Mouse (Mus musculus) embryonic facial prominence, embryonic 13.5 days (tissue): Measurements from ENCODE around the gene Arhgap1. TPM values are rescaled to one million over a fixed set of nuclear protein-coding genes. Genes with fewer than 3 reads are reported as not detected.

Experiments used
- ATAC-seq: fragments of 200-750 bp; cut with Nextera tagmentation; 2 replicates; pipeline ENCODE4 v1.8.0; 2017; ENCODE audit warnings: low read depth; ENCODE audit not compliant: insufficient number of reproducible peaks, insufficient read depth, low FRiP score, low TSS enrichment
- H3K27ac ChIP-seq: fragments of 300-500 bp; sonication (generic); 2 replicates; pipeline ENCODE4 v1.5.1; 2015; ENCODE audit warnings: moderate library complexity, mild to moderate bottlenecking, inconsistent platforms
- H3K27me3 ChIP-seq: fragments of 300-500 bp; sonication (generic); 2 replicates; pipeline ENCODE4 v1.6.1; 2015; ENCODE audit warnings: mild to moderate bottlenecking, inconsistent platforms
- H3K36me3 ChIP-seq: fragments of 300-500 bp; sonication (generic); 2 replicates; pipeline ENCODE4 v1.6.1; 2015; ENCODE audit warnings: mild to moderate bottlenecking, inconsistent platforms
- H3K4me1 ChIP-seq: fragments of 300-500 bp; sonication (generic); 2 replicates; pipeline ENCODE4 v1.6.1; 2015; ENCODE audit warnings: inconsistent platforms
- H3K4me2 ChIP-seq: fragments of 300-500 bp; sonication (generic); 2 replicates; pipeline ENCODE4 v1.6.1; 2015; ENCODE audit warnings: moderate library complexity, mild to moderate bottlenecking, inconsistent platforms
- H3K4me3 ChIP-seq: fragments of 300-500 bp; sonication (generic); 2 replicates; pipeline ENCODE4 v1.5.1; 2015; ENCODE audit warnings: mild to moderate bottlenecking, inconsistent platforms
- H3K9ac ChIP-seq: fragments of 300-500 bp; sonication (generic); 2 replicates; pipeline ENCODE4 v1.6.1; 2015; ENCODE audit warnings: mild to moderate bottlenecking, inconsistent platforms
- H3K9me3 ChIP-seq: fragments of 300-500 bp; sonication (generic); 2 replicates; pipeline ENCODE4 v1.6.1; 2016; ENCODE audit warnings: inconsistent platforms
- WGBS: fragments of 180-500 bp; shearing (Covaris S2); methylation state at CpG from one replicate; pipeline ENCODE4 v1.1.7; 2015; ENCODE audit warnings: mixed read lengths; 5-methylcytosine and 5-hydroxymethylcytosine counted together
- polyA plus RNA-seq: library from polyadenylated mRNA; unstranded; fragments of >200 nt; fragmentation: Nextera tagmentation; extraction: Ambion mirVana; gene quantifications from 2 replicates; pipeline ENCODE4 v1.2.1, GENCODE M21; 2015

The Arhgap1 gene
- polyA plus RNA-seq, 1 experiment from 2014 or later = 108 TPM

DNA sequence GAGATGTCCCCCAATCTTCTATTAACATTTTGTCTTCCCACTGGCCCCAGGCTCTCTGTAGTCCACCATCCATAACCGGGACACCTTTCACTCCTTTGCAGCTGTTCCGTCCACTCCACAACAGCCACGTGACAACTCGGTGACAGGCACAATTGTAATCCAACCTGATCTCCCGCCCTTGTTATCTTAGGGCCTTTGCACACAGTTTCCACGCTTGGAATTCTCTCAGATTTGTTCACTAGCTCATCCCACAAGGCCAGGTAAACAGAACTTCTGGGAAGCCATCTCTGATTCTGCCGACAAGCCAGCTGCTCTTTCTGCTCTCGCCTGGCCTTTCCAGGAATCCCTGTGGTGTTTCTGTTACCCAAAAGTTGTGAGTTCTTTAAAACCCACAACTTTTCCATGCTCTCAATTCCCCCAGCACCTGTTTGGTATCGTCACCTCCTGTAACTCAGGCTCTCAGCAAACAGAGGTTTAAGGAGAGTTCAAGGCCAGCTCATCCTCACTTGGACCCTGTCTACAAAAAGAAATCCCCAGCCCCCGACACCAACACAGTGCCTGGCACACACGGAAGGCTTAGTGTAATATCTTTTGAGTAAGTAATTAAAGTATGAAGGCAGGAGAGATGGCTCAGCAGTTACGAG lies 16.2 kb upstream of the Arhgap1 start:
- H3K4me3 ChIP-seq = no peak overlapping the region
- no peaks in the 10 kb centered on the region for H3K27me3 ChIP-seq

DNA sequence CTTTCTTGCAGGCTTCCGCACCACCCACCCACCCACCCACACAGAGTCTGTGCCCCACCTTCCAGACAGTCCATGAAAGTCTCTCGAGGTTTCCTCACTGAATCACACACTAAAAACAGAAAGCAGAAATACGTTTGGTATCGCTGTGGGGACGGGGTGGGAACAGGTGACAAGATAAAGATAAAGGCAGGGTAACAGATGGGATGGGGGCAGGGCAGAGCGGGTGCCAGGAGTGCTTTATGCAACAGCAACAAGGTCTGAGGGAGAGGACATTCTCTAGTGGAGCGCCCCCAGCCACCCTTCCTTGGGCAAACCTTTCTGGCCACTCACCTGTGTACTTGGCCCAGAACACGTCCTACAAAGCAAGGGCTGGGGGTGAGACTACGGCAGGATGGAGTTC lies 14.8 kb upstream of the Arhgap1 start:
- Histone ChIP-seq H3K36me3 (no peaks in the 10 kb centered on the region), H3K27me3 (no peaks in the 10 kb centered on the region), H3K4me2 (no peak overlapping the region), H3K4me1 (no peaks in the 10 kb centered on the region), H3K4me3 (no peak overlapping the region), H3K9ac (no peak overlapping the region), H3K9me3 (no peaks in the 10 kb centered on the region), H3K27ac (no peak overlapping the region)
- WGBS = 82% methylated on average over 9 of the region's 9 CpGs
- no peak for ATAC-seq

More for the DNA sequence above, 16.2 kb upstream of the Arhgap1 start:
- H3K36me3 ChIP-seq = no peaks in the 10 kb centered on the region
- no peak overlapping the region for H3K27ac ChIP-seq
- H3K9me3 ChIP-seq = no peaks in the 10 kb centered on the region
- no peak overlapping the region for H3K9ac ChIP-seq
- 79% methylated on average over 12 of the region's 12 CpGs for WGBS
- no peaks in the 10 kb centered on the region for H3K4me1 ChIP-seq
- H3K4me2 ChIP-seq = no peak overlapping the region
- ATAC-seq = no peak

DNA sequence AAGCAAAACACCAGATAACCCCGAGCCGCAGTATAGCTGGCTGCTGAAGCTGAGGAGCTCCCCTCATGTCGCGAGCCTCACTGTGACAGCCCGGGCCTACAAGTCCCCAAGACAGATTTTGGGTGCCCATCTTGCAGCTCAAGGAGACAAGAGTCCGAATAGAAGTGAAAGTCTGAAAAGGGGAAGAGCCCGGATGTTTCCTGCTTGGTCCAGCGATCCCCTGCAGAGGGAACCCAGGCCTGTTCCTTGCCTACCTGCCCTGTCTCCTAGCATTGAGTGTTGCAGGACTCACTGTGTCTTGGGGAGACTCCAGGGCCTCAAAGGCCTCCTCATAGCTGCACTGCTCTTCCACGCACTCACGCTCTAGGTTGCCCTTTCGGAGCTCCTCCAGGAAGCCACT lies 14.2 kb upstream of the Arhgap1 start:
- WGBS = 89% methylated on average over 11 of the region's 11 CpGs
- no peak overlapping the region for H3K9ac ChIP-seq
- no peak overlapping the region for H3K4me2 ChIP-seq
- H3K36me3 ChIP-seq = no peaks in the 10 kb centered on the region
- H3K9me3 ChIP-seq = no peaks in the 10 kb centered on the region
- H3K4me3 ChIP-seq = no peak overlapping the region
- H3K4me1 ChIP-seq = no peaks in the 10 kb centered on the region
- H3K27me3 ChIP-seq = no peaks in the 10 kb centered on the region
- H3K27ac ChIP-seq = no peak overlapping the region
- ATAC-seq = no peak

DNA sequence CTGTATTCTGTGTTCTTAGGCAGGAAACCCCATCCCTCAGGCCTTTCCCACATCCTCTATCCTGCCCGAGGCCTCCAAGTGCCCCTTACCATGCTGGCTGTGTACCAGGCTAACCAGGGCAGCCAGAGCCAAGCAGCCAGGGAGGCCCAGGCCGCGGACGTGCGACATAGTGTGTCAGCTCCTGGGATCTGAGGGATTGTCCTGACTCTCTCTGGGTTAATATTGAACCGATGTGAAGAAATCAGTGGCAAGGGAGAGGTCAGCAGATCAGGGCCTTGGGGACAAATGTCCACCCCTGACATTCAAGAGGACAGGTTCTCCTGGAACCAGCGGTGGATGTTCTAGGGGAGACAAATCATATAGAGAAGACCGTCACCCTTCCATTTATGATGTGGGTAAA lies 13.4 kb upstream of the Arhgap1 start, which contains the start of gene F2:
Gene F2 (minus strand): TSS at position 186 of the 400 bp plus-strand sequence.
- H3K4me3 ChIP-seq = no peak within 1 kb of the TSS
- no peak within 1 kb of the TSS for H3K9ac ChIP-seq
- no peaks in the 10 kb centered on the region for H3K36me3 ChIP-seq
- H3K4me2 ChIP-seq = no peak within 1 kb of the TSS
- H3K4me1 ChIP-seq = no peaks in the 10 kb centered on the region
- no peaks in the 10 kb centered on the region for H3K27me3 ChIP-seq
- no peaks in the 10 kb centered on the region for H3K9me3 ChIP-seq
- no peak for ATAC-seq
- 88% methylated on average over 8 of the region's 8 CpGs for WGBS
- H3K27ac ChIP-seq = no peak within 1 kb of the TSS

DNA sequence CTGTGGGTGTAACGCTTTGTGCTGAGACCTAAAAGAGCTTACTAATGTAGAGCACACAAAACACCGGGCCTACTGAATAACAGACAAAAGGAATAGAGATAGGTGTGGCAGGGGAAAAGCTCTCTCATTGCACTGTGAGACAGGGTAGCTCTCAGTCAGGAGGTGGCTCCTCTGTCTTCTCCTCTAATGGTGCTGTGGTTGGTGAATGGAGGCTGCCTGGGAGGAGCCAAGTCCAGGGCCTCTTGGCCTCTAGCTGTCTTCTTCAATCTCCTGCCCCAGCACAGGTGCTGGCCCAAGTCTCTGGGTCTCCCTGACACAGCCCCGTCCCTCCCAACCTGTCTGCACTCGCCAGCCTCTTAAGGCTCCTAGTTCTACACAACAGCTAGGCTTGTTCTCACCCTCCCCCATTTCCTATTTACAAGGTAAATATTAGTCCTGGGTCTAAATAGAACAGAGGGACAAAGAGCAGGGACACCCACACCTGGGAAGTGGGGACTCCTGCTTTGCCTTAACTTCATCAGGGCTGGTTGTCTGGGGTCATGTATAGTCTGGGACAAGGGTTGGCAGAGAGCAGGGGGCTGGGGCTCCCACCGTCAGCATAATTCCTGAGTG lies 12.8 kb upstream of the Arhgap1 start:
- no peaks in the 10 kb centered on the region for H3K9me3 ChIP-seq
- H3K9ac ChIP-seq = no peak overlapping the region
- no peak overlapping the region for H3K4me3 ChIP-seq
- ATAC-seq = no peak
- no peak overlapping the region for H3K27ac ChIP-seq
- no peak overlapping the region for H3K4me2 ChIP-seq
- 81% methylated on average over 5 of the region's 5 CpGs for WGBS
- no peaks in the 10 kb centered on the region for H3K4me1 ChIP-seq
- H3K36me3 ChIP-seq = no peaks in the 10 kb centered on the region; the same call in 1 of the 2 replicates
- no peaks in the 10 kb centered on the region for H3K27me3 ChIP-seq

DNA sequence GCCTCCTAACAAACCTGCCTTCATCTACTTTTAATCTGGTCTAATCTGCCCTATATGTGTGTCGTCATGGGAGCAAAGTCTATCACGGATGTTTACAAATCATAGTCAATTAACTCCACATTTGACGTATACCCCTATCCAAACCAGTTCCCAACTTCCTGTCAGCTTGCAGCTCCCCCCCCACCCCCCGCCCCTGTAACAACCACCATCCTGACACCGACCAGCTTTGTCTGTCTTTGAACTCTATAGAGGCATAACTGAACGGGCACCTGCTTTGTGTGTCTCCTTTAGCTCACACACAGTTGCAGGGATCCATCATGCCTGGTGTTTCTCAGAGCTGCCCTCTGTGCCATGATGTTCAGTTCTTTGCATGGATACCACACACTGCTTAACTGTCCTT lies 10.7 kb upstream of the Arhgap1 start:
- ATAC-seq = no peak
- no peak overlapping the region for H3K9ac ChIP-seq
- H3K27ac ChIP-seq = no peak overlapping the region
- H3K9me3 ChIP-seq = no peaks in the 10 kb centered on the region
- 61% methylated on average over 6 of the region's 6 CpGs for WGBS
- no peak overlapping the region for H3K4me3 ChIP-seq
- no peak overlapping the region for H3K4me2 ChIP-seq
- H3K27me3 ChIP-seq = no peaks in the 10 kb centered on the region
- H3K4me1 ChIP-seq = no peaks in the 10 kb centered on the region
- H3K36me3 ChIP-seq = peaks cover 19% of the 10 kb centered on the region

DNA sequence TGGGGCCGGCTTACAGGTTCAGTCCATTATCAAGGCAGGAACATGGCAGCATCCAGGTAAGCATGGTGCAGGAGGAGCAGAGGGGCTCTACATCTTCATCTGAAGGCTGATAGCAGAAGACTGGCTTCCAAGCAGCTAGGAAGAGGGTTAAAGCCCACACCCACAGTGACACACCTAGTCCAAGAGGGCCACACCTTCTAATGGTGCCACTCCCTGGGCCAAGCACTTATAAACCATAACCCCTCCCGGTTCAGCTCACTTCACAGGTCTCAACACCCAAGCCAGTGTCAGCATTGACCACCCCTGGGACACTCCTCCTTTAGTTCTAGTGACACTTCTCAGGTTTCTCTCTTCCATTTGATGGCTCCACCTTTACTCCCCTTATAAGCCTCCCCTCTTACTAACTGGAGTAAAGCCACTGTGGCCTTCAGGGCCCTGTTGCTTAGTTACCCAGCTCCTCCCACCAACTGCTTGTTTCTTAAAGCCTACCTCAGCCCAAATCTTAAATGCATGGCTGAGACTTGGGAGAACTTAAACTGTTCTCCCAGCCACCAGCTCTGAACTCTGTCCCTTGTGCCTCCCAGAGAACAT lies 6.7 kb upstream of the Arhgap1 start:
- 0 out of 2 replicates have a peak, but pooled peaks cover 1% of the 10 kb centered on the region for H3K4me1 ChIP-seq
- no peak for ATAC-seq
- no peak overlapping the region for H3K27ac ChIP-seq
- H3K27me3 ChIP-seq = no peaks in the 10 kb centered on the region
- no peak overlapping the region for H3K4me2 ChIP-seq
- H3K9me3 ChIP-seq = no peaks in the 10 kb centered on the region
- H3K9ac ChIP-seq = no peak overlapping the region
- H3K36me3 ChIP-seq = peaks cover 59% of the 10 kb centered on the region
- WGBS = 87% methylated on average over 2 of the region's 2 CpGs
- no peak overlapping the region for H3K4me3 ChIP-seq

DNA sequence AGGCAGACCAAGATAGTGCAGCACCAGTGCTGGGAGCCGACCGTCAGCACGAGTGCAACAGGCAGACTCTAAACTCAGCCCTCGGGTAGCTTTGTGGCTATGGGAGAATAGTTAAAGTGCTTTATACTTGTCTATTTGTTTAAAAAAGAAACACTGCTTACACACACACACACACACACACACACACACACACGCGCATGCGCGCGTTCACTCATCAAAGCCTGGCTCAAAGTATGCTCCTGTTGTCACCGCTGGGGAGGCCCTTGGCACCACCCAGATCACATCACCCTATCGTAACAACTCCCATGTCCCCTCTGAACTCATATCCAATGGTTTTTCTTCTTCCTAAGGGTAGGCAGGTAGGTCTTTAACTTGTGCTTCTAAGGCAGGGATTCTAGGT lies 5.6 kb upstream of the Arhgap1 start:
- H3K9ac ChIP-seq = no peak overlapping the region
- H3K4me1 ChIP-seq = peaks cover 11% of the 10 kb centered on the region
- H3K36me3 ChIP-seq = peaks cover 61% of the 10 kb centered on the region
- no peaks in the 10 kb centered on the region for H3K9me3 ChIP-seq
- no peak for ATAC-seq
- no peaks in the 10 kb centered on the region for H3K27me3 ChIP-seq
- no peak overlapping the region for H3K4me2 ChIP-seq
- H3K27ac ChIP-seq = no peak overlapping the region
- 93% methylated on average over 11 of the region's 11 CpGs for WGBS
- H3K4me3 ChIP-seq = no peak overlapping the region

DNA sequence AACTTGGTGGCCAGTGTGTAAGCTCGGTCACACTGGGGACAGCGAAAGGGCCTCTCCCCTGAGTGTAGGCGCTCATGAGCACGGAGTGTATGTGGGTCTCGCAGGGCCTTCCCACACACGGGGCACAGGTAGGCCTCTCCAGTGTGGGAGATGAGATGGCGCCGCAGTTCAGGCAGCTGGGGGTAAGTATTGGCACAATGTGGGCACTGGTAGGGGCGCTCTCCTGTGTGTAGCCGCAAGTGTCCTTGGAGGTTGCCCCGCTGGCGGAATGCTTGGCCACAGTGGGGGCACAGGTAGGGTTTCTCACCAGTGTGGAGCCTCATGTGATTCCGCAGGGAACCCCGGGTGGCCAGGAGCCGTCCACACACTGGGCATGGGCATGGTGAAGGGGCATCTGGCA lies 4.3 kb upstream of the Arhgap1 start:
- Histone ChIP-seq H3K9me3 (no peaks in the 10 kb centered on the region), H3K4me2 (no peak overlapping the region), H3K9ac (no peak overlapping the region), H3K27ac (no peak overlapping the region), H3K4me1 (peaks cover 11% of the 10 kb centered on the region), H3K27me3 (no peaks in the 10 kb centered on the region), H3K4me3 (no peak overlapping the region), H3K36me3 (peaks cover 61% of the 10 kb centered on the region)
- no peak for ATAC-seq
- WGBS = 97% methylated on average over 15 of the region's 15 CpGs

DNA sequence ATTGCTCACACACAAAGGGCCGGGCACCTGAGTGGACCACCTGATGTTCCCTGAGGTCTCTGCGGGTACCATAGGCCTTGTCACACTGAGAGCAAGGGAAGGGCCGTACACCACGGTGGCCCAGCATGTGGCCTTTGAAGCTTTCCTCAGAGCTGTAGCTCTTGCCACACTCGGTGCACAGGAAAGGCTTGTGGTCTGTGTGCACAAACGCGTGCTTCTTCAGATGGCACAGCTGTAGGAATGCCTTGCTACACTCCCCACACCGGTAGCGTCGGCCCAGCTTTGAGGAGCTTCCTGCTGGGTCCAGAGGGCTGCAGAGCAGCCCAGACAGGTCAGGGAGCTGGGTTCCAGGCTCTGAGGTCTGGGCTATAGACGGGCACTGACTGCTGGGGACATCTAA lies 3.8 kb upstream of the Arhgap1 start:
- no peaks in the 10 kb centered on the region for H3K27me3 ChIP-seq
- H3K4me3 ChIP-seq = no peak overlapping the region
- ATAC-seq = no peak
- peaks cover 61% of the 10 kb centered on the region for H3K36me3 ChIP-seq
- 95% methylated on average over 11 of the region's 11 CpGs for WGBS
- H3K27ac ChIP-seq = no peak overlapping the region
- no peaks in the 10 kb centered on the region for H3K9me3 ChIP-seq
- no peak overlapping the region for H3K9ac ChIP-seq
- H3K4me2 ChIP-seq = no peak overlapping the region
- peaks cover 14% of the 10 kb centered on the region for H3K4me1 ChIP-seq

DNA sequence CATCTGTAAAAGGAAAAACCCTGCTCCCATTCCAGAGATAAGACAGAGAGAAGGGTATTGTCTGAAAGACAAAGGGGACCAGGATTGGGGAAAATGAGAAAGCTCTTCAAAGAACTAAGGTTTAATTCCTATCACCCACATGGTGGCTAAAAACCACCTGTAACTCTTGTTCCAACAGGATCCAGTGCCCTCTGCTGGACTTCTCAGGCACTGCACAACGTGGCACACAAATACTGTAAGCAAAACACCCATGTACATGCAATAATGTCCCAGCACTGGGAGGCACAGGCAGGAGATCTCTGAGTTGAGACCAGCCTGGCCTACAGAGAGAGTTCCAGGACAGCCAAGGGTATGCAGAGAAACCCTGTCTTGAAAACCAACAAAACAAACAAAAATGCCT lies 2.9 kb upstream of the Arhgap1 start:
- Histone ChIP-seq H3K36me3 (peaks cover 61% of the 10 kb centered on the region), H3K4me1 (peaks cover 20% of the 10 kb centered on the region), H3K9ac (no peak overlapping the region), H3K4me3 (no peak overlapping the region), H3K9me3 (no peaks in the 10 kb centered on the region), H3K27ac (no peak overlapping the region), H3K27me3 (no peaks in the 10 kb centered on the region), H3K4me2 (no peak overlapping the region)
- no peak for ATAC-seq
- 29% methylated on average over 1 of the region's 1 CpGs for WGBS

DNA sequence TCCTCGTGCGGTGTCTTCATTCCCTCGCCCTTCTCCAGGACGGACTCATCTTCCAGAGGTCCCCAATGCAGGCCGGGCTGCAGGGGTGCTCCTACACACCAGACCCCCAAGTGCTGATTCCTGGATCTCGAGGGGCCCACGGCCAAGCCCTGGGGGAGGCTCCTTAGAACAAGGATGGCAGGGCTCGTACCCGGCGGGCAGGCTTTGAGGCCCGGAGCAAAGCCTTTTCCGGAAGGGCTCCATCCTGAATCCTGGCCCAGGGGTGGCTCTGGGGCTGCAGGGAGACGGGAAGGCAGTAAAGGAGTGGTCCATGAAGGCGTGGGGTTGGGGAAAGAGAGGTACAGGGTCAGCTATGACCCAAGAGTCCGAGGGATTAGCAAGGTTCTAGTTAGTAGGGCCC lies 508 bp upstream of the Arhgap1 start:
- H3K9ac ChIP-seq = peak overlapping the region; percentile 94
- WGBS = 2% methylated on average over 15 of the region's 15 CpGs
- H3K9me3 ChIP-seq = no peaks in the 10 kb centered on the region
- peaks cover 22% of the 10 kb centered on the region for H3K4me1 ChIP-seq
- peak overlapping the region; percentile 94 for H3K27ac ChIP-seq
- H3K4me3 ChIP-seq = peak overlapping the region; percentile 86
- peak overlapping the region; percentile 94 for H3K4me2 ChIP-seq
- peaks cover 54% of the 10 kb centered on the region for H3K36me3 ChIP-seq
- H3K27me3 ChIP-seq = no peaks in the 10 kb centered on the region
- ATAC-seq = no peak
